Mouse (Mus musculus): ENCODE measurements around the gene Sae1.

DNA sequence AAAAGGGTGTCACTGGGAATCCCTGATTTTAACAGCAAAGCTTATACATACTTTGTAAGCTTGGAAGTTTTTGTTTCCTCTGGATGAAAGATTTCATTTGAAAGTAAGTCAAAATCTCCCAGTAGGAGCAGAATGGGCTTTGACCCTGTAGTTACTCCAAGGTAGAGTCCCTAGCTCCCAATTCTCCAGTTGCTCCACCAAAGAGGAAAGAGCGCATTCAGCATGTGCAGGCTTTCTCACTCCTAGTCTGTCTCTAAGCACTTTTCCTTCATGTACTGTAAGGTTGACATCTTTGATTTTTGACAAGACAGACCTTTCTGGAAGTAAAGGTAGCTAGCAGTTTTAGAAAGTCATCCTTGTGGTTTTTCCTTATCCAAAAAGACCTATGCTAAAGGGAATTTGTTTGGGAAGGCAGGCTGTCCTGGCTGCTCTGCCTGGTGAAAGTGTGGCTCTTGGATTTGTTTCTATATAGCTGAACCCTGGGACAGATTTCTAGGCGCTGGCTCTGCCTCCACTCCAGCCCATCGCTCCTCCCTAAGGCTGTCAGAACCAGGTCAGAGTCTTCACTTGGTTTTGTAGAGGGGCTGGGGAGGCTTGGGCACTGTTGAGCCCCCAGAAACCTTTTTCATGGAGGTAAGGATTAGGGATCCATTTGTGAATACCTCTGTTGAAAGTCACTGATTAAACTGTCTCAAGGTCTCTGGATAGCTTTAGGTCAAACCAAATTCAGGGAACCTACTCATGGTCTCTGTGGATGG lies 16.9 kb upstream of the Sae1 start:
- TF ChIP-seq POLR2A (IDR thresholded peaks at IDR 0.05; ENCODE audit: insufficient read depth, low read length) (no peak), EP300 (IDR thresholded peaks at IDR 0.05; ENCODE audit: insufficient read depth, low read depth, low read length) (no peak), CTCF (IDR thresholded peaks at IDR 0.05; ENCODE audit: low read depth, low read length) (no peak)

Measured in ES-Bruce4 (cell line).